Mouse (Mus musculus) liver, embryonic 15.5 days (tissue): ENCODE measurements around the gene Taf7l. TPM values are rescaled to one million over a fixed set of nuclear protein-coding genes. Genes with fewer than 3 reads are reported as not detected.

Experiments used
- ATAC-seq: fragments of 200-750 bp; cut with Nextera tagmentation; 2 replicates; pipeline ENCODE4 v1.8.0; 2017; ENCODE audit warnings: moderate number of reproducible peaks, mild to moderate bottlenecking, moderate library complexity; ENCODE audit not compliant: insufficient read depth
- H3K27ac ChIP-seq: fragments of 300-500 bp; sonication (generic); replicated peaks from 2 replicates; pipeline ENCODE4 v1.5.1; 2015; ENCODE audit warnings: mild to moderate bottlenecking, inconsistent platforms
- H3K27me3 ChIP-seq: fragments of 300-500 bp; sonication (generic); 2 replicates; pipeline ENCODE4 v1.6.1; 2015; ENCODE audit warnings: mild to moderate bottlenecking, inconsistent platforms
- H3K36me3 ChIP-seq: fragments of 300-500 bp; sonication (generic); replicated peaks from 2 replicates; pipeline ENCODE4 v1.6.1; 2015; ENCODE audit warnings: moderate library complexity, mild to moderate bottlenecking, inconsistent platforms
- H3K4me1 ChIP-seq: fragments of 300-500 bp; sonication (generic); replicated peaks from 2 replicates; pipeline ENCODE4 v1.6.1; 2015; ENCODE audit warnings: inconsistent platforms
- H3K4me2 ChIP-seq: fragments of 300-500 bp; sonication (generic); 2 replicates; pipeline ENCODE4 v1.6.1; 2015; ENCODE audit warnings: moderate library complexity, mild to moderate bottlenecking, inconsistent platforms
- H3K4me3 ChIP-seq: fragments of 300-500 bp; sonication (generic); replicated peaks from 2 replicates; pipeline ENCODE4 v1.5.1; 2015; ENCODE audit warnings: mild to moderate bottlenecking, inconsistent platforms
- H3K9ac ChIP-seq: fragments of 300-500 bp; sonication (generic); 2 replicates; pipeline ENCODE4 v1.6.1; 2015; ENCODE audit warnings: moderate library complexity, mild to moderate bottlenecking, inconsistent platforms
- H3K9me3 ChIP-seq: fragments of 300-500 bp; sonication (generic); replicated peaks from 2 replicates; pipeline ENCODE4 v1.6.1; 2016; ENCODE audit warnings: inconsistent platforms
- WGBS: fragments of 180-500 bp; shearing (Covaris S2); methylation state at CpG from one replicate; pipeline ENCODE4 v1.1.7; 2015; ENCODE audit warnings: mixed read lengths; ENCODE audit not compliant: insufficient replicate concordance; 5-methylcytosine and 5-hydroxymethylcytosine counted together
- polyA plus RNA-seq: library from polyadenylated mRNA; unstranded; fragments of >200 nt; fragmentation: Nextera tagmentation; extraction: Ambion mirVana; gene quantifications from 2 replicates; pipeline ENCODE4 v1.2.1, GENCODE M21; 2015

Taf7l gene
- polyA plus RNA-seq, result not detected in 2 replicates

DNA sequence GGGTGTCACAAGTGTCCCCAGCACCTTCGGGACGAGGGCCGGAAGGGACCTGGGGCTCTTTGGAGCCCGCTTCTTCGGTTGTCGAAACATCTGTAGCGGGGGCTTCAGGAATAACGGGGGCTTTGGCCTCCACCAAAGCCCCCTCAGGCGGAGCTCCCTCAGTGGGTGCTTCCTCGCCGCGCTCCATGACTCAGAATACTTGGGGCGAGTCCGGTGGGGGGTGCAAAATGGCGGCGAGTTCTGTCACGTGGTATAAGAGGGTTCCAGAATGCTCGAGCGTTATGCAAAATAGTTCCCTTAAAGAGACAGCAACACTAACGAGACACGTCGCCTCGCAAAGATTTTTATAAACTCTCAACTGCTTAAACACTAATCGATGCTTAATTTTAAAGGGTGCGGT lies at the start of gene Taf7l:
Taf7l (minus strand) TSS at position 201 of the 400 bp plus-strand sequence.
- Histone ChIP-seq H3K27ac (no peak within 1 kb of the TSS), H3K36me3 (no peaks in the 10 kb centered on the region), H3K9me3 (no peaks in the 10 kb centered on the region), H3K9ac (no peak within 1 kb of the TSS), H3K27me3 (no peaks in the 10 kb centered on the region), H3K4me3 (no peak within 1 kb of the TSS), H3K4me1 (no peaks in the 10 kb centered on the region), H3K4me2 (no peak within 1 kb of the TSS)
- 72% methylated on average over 25 of the region's 25 CpGs for WGBS
- ATAC-seq, result no peak

DNA sequence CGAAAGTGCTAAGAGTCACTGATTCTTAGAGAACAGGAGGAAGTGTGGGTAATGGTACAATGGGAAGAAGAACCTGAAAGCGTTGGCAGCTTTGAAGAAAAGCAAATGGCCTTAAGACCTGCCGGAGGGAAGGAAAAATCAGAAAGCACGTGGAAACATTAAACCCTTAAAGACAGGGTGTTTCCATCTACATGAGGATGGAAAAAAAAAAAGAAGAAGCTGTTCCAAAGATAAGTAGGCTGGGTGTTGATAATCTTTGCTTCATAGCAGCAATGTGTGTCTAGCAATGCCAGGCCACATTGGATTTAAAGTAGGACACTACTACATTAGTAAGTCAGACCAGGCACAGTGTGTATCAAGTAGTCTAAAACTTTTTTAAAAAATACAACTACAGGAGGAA lies 49.0 kb upstream of the Taf7l start:
- 53% methylated on average over 4 of the region's 4 CpGs for WGBS
- ATAC-seq, result no peak
- Histone ChIP-seq H3K27ac (no peak overlapping the region), H3K9ac (no peak overlapping the region), H3K4me1 (no peaks in the 10 kb centered on the region), H3K27me3 (no peaks in the 10 kb centered on the region), H3K4me2 (no peak overlapping the region), H3K36me3 (no peaks in the 10 kb centered on the region), H3K4me3 (no peak overlapping the region), H3K9me3 (no peaks in the 10 kb centered on the region)

DNA sequence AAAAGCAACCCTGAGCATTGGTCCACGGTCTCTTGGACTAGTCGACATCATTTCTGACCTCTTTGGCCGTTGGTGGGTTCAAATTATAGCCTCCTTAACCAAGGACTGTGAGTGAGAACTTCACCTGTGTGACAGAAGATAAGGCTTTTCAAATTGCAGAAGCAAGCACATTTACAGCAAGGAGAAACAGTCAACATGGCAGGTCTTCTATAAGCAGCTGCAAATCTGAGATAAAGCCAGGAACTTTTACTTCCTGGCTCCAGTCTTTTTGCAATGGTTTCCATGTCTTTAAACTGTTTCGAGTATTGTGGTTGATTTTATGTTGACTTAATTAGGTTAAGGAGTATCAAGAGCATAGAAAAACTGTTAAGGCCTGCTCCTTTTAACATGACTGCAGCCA lies 47.5 kb upstream of the Taf7l start:
- ATAC-seq, result no peak
- H3K36me3 ChIP-seq, result no peaks in the 10 kb centered on the region
- H3K9me3 ChIP-seq, result no peaks in the 10 kb centered on the region
- no peaks in the 10 kb centered on the region for H3K4me1 ChIP-seq
- no peak overlapping the region for H3K27ac ChIP-seq
- H3K27me3 ChIP-seq, result no peaks in the 10 kb centered on the region
- H3K9ac ChIP-seq, result no peak overlapping the region
- 33% methylated on average over 4 of the region's 4 CpGs for WGBS
- H3K4me2 ChIP-seq, result no peak overlapping the region
- no peak overlapping the region for H3K4me3 ChIP-seq

DNA sequence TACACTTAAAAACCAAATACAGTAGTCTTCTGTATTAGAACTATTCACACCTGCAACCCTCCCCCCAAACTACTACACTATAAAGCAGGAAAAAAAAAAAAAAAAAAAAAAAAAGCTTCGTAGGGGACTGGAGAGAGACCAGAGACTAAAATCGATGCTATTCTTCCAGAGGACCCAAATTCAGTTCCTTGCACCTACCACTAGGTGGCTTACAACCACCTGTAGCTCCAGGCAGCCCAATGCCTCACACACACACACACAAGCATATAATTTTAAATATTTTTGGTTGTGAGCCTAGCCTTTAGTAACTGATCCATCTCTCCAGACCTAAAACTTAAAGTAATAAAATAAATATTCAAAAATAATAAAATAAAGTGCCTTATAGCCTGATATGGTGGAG lies 33.2 kb upstream of the Taf7l start:
- Histone ChIP-seq H3K4me2 (no peak overlapping the region), H3K9me3 (no peaks in the 10 kb centered on the region), H3K4me1 (no peaks in the 10 kb centered on the region), H3K27ac (no peak overlapping the region), H3K36me3 (no peaks in the 10 kb centered on the region), H3K4me3 (no peak overlapping the region), H3K9ac (no peak overlapping the region), H3K27me3 (no peaks in the 10 kb centered on the region)
- no peak for ATAC-seq
- WGBS, result 33% methylated on average over 2 of the region's 2 CpGs

DNA sequence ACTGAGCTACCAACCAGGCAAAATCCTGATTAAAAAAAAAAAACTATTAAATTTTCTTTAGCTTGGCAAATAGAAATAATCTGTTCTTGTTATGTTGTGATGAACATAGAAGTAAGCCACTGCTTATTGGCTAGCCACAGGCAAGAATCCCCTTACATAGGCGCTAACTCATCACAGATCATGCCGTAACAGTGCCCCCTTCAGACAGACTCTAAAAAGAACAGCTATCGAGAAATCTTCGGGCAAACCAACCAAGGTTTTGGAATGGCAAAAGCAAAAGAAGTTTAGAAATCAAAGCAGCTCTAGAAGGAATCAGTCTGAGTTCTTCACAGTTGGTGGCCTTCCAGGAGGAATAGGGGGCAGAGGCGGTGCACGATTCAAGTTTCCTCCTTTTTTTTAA lies 31.7 kb upstream of the Taf7l start:
- ATAC-seq, result no peak

DNA sequence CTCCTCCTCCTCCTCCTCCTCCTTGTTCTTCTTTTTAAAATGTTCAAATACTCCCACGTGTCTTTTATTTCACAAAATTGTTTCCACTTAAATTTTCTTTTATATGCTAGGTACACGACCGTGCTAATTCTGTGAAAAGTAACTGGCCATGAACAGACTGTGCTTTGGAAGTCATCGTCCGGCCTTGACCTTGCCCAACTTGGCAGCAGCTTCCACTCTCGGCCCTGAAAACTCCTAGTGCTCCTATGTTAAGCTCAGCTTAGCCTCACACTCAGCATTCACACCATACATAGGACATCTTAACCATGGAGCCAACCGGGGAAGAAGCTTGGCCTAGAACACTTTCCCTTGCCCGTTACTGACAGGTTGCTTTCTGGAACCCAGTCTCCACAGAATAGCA lies 24.4 kb upstream of the Taf7l start:
- no peak overlapping the region for H3K4me2 ChIP-seq
- no peaks in the 10 kb centered on the region for H3K4me1 ChIP-seq
- H3K27me3 ChIP-seq, result no peaks in the 10 kb centered on the region
- WGBS, result 69% methylated on average over 8 of the region's 8 CpGs
- ATAC-seq, result no peak
- no peak overlapping the region for H3K27ac ChIP-seq
- no peaks in the 10 kb centered on the region for H3K9me3 ChIP-seq
- no peak overlapping the region for H3K9ac ChIP-seq
- no peak overlapping the region for H3K4me3 ChIP-seq
- H3K36me3 ChIP-seq, result no peaks in the 10 kb centered on the region

More for the DNA sequence above, 31.7 kb upstream of the Taf7l start:
- H3K36me3 ChIP-seq, result no peaks in the 10 kb centered on the region
- no peak overlapping the region for H3K27ac ChIP-seq
- H3K4me1 ChIP-seq, result no peaks in the 10 kb centered on the region
- no peak overlapping the region for H3K9ac ChIP-seq
- no peaks in the 10 kb centered on the region for H3K9me3 ChIP-seq
- H3K4me3 ChIP-seq, result no peak overlapping the region
- H3K4me2 ChIP-seq, result no peak overlapping the region
- no peaks in the 10 kb centered on the region for H3K27me3 ChIP-seq
- 65% methylated on average over 6 of the region's 6 CpGs for WGBS

DNA sequence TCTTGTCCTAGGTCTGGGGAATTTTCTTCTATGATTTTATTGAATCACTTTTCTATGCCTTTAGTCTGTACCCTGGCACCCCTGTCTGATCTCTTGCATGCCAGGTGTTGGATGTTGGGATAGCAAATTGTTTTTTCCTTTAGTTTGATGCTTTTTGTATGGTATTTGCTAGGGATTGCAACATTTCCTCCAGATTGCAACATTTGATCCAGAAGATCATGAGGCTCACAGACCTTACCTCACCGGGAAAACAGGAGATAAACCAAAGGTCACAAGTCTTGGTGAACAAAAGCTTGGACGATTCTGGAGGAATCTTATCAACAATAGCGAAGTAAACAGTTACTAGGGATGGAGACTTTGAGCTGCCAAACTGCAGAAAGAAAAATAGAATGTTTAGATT lies 5.4 kb upstream of the Taf7l start:
- no peak overlapping the region for H3K27ac ChIP-seq
- H3K9me3 ChIP-seq, result no peaks in the 10 kb centered on the region
- H3K4me2 ChIP-seq, result no peak overlapping the region
- 36% methylated on average over 3 of the region's 3 CpGs for WGBS
- ATAC-seq, result no peak
- no peaks in the 10 kb centered on the region for H3K36me3 ChIP-seq
- no peaks in the 10 kb centered on the region for H3K27me3 ChIP-seq
- H3K4me3 ChIP-seq, result no peak overlapping the region
- no peak overlapping the region for H3K9ac ChIP-seq
- no peaks in the 10 kb centered on the region for H3K4me1 ChIP-seq

DNA sequence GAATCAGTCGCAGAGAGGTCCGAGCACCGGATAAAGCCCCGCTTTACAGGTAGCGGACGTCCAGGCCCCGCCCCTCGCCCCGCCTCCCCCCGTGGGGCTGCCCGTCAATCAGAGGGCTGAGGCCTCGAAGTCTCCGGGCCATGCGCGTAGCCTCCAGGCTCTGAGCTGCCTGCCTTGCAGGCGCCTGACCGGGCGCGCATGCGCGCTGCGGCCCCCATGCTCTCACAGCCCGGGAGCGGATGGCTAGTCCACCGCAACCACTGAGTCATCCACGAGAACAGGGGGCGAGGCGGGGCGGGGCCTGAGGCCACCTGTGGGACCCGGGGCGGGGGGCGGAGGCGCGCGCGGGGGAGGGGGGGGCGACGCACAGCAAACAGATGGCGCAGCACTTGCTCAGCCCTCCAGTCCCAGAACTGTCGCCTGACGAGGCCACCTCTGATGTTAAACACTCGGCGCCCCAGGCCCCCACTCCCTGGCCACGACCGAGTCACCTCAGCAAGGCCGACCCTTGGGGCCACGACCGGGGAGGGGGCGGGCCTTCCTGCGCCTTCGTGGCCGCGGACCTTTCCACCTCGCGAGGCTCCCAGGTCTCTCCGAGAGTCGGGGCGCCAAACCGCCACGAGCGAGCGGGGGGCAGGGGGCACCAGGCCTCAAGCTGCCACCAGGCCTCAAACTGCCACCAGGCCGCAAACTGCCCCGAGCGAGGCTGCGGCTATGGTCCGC lies 1.1 kb downstream of the Taf7l start:
- 68% methylated on average over 64 of the region's 67 CpGs for WGBS
- H3K36me3 ChIP-seq, result no peaks in the 10 kb centered on the region
- no peak for ATAC-seq
- no peak overlapping the region for H3K27ac ChIP-seq
- no peak overlapping the region for H3K4me2 ChIP-seq
- H3K27me3 ChIP-seq, result no peaks in the 10 kb centered on the region
- H3K9me3 ChIP-seq, result no peaks in the 10 kb centered on the region
- no peaks in the 10 kb centered on the region for H3K4me1 ChIP-seq
- no peak overlapping the region for H3K4me3 ChIP-seq
- H3K9ac ChIP-seq, result no peak overlapping the region

DNA sequence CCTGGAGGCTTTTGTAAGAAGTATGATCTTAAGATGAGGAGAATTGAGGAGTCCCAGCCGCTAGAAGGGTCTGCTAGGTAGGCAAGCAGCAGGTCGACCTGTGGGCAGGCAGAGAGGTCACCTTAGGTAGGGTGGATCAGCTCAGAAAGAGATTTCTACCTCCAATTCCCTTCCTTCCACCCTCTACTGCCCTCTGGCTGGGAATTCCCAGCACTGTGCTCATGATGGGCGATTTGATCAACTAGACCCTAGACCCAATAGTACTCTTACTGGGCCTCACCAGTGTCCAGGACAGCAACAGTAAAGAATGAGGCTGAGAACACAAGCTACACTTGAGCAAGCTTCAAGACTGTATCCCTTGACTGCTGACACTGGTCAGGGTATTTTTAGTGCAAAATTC lies 49.0 kb downstream of the Taf7l start:
- Histone ChIP-seq H3K4me1 (no peaks in the 10 kb centered on the region), H3K9me3 (no peaks in the 10 kb centered on the region), H3K4me3 (no peak overlapping the region), H3K9ac (no peak overlapping the region), H3K27ac (no peak overlapping the region), H3K4me2 (no peak overlapping the region), H3K27me3 (no peaks in the 10 kb centered on the region), H3K36me3 (no peaks in the 10 kb centered on the region)
- 53% methylated on average over 3 of the region's 3 CpGs for WGBS
- ATAC-seq, result no peak

DNA sequence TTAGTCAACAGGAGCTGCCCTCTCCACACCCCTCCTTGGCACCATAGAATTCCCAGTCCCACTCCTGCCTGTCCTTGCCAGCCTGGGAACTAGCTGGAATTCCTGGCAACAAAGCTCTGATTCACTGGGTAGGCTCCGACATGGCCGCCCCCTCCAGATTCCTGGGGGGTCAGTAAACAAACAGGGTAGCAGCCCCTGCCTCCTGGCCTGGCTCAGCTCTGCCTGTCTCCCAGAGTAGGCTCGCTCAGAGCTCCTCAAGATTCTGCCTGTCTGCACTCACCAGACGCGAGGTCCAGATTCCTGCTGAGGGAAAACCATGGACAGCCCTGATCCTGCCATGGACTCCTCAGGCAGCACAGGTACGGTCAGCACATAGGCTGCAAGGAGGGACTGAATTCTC lies 49.5 kb downstream of the Taf7l start:
- H3K27ac ChIP-seq, result no peak overlapping the region
- no peak overlapping the region for H3K4me2 ChIP-seq
- H3K36me3 ChIP-seq, result no peaks in the 10 kb centered on the region
- H3K9ac ChIP-seq, result no peak overlapping the region
- WGBS, result 62% methylated on average over 6 of the region's 6 CpGs
- H3K27me3 ChIP-seq, result no peaks in the 10 kb centered on the region
- H3K4me3 ChIP-seq, result no peak overlapping the region
- H3K9me3 ChIP-seq, result no peaks in the 10 kb centered on the region
- no peak for ATAC-seq
- no peaks in the 10 kb centered on the region for H3K4me1 ChIP-seq

DNA sequence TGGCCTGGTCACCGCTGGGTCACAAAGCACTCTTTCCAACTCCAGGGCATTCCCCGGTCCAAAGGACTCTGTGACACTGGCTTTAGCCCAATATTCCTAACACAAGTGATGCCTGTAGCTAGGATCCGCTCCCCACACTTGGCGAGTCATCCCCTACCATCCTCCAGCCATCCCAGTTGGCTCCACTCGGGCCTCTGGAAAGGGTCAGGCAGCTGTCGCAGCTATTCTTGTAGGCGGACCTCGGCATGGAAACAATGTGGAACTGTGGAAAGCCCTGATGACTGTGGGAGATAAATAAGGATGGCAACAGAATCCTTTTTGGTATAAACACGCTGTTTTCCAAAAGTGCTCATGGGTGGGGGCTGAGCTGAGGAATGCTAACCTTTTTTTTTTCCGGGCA lies 50.5 kb downstream of the Taf7l start:
- H3K27me3 ChIP-seq, result no peaks in the 10 kb centered on the region
- H3K4me3 ChIP-seq, result no peak overlapping the region
- no peak overlapping the region for H3K9ac ChIP-seq
- H3K4me2 ChIP-seq, result no peak overlapping the region
- 65% methylated on average over 10 of the region's 10 CpGs for WGBS
- no peaks in the 10 kb centered on the region for H3K36me3 ChIP-seq
- no peak overlapping the region for H3K27ac ChIP-seq
- H3K9me3 ChIP-seq, result no peaks in the 10 kb centered on the region
- no peaks in the 10 kb centered on the region for H3K4me1 ChIP-seq
- ATAC-seq, result no peak

DNA sequence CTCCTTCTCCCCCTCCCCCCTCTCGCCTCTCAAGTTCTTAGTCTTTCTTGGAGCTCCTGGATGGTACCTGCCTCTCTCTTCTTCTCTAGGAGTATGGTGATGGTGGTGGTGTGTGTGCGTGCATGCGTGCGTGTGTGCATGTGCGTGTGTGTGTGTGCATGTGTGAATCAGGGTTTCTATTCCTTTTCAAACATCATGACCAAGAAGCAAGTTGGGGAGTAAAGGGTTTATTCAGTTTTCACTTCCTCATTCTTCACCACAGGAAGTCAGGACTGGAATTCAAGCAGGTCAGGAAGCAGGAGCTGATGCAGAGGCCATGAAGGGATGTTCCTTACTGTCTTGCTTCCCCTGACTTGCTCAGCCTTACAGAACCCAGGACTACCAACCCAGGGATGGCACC lies 52.0 kb downstream of the Taf7l start:
- WGBS, result 69% methylated on average over 5 of the region's 5 CpGs
- H3K4me3 ChIP-seq, result no peak overlapping the region
- no peak overlapping the region for H3K27ac ChIP-seq
- no peak overlapping the region for H3K9ac ChIP-seq
- no peaks in the 10 kb centered on the region for H3K36me3 ChIP-seq
- no peaks in the 10 kb centered on the region for H3K9me3 ChIP-seq
- H3K4me2 ChIP-seq, result no peak overlapping the region
- no peaks in the 10 kb centered on the region for H3K27me3 ChIP-seq
- no peaks in the 10 kb centered on the region for H3K4me1 ChIP-seq
- ATAC-seq, result no peak
